Mouse (Mus musculus) stomach, embryonic 15.5 days (tissue): Measurements from ENCODE around the gene Scaf4. TPM values are rescaled to one million over a fixed set of nuclear protein-coding genes. Genes with fewer than 3 reads are reported as not detected.
A peak's percentile ranks its signal among the peaks of the same experiment; 100 is the strongest.

Experiments used
- ATAC-seq: fragments of 200-750 bp; cut with Nextera tagmentation; 2 replicates; pipeline ENCODE4 v1.8.0; 2017; ENCODE audit warnings: low read depth, moderate number of reproducible peaks, moderate TSS enrichment; ENCODE audit not compliant: insufficient read depth, low FRiP score
- H3K27ac ChIP-seq: fragments of 300-500 bp; sonication (generic); 2 replicates; pipeline ENCODE4 v1.5.1; 2015; ENCODE audit warnings: mild to moderate bottlenecking, inconsistent platforms
- H3K27me3 ChIP-seq: fragments of 300-500 bp; sonication (generic); replicated peaks from 2 replicates; pipeline ENCODE4 v1.6.1; 2015; ENCODE audit warnings: inconsistent platforms
- H3K36me3 ChIP-seq: fragments of 300-500 bp; sonication (generic); 2 replicates; pipeline ENCODE4 v1.6.1; 2015; ENCODE audit warnings: inconsistent platforms
- H3K4me1 ChIP-seq: fragments of 300-500 bp; sonication (generic); 2 replicates; pipeline ENCODE4 v1.6.1; 2015; ENCODE audit warnings: inconsistent platforms
- H3K4me2 ChIP-seq: fragments of 300-500 bp; sonication (generic); 2 replicates; pipeline ENCODE4 v1.6.1; 2015; ENCODE audit warnings: mild to moderate bottlenecking, inconsistent platforms
- H3K4me3 ChIP-seq: fragments of 300-500 bp; sonication (generic); replicated peaks from 2 replicates; pipeline ENCODE4 v1.5.1; 2015; ENCODE audit warnings: inconsistent platforms
- H3K9ac ChIP-seq: fragments of 300-500 bp; sonication (generic); 2 replicates; pipeline ENCODE4 v1.6.1; 2015; ENCODE audit warnings: inconsistent platforms
- H3K9me3 ChIP-seq: fragments of 300-500 bp; sonication (generic); 2 replicates; pipeline ENCODE4 v1.6.1; 2016; ENCODE audit warnings: inconsistent platforms
- WGBS: fragments of 180-500 bp; shearing (Covaris S2); methylation state at CpG from one replicate; pipeline ENCODE4 v1.1.7; 2015; 5-methylcytosine and 5-hydroxymethylcytosine counted together
- polyA plus RNA-seq: library from polyadenylated mRNA; unstranded; fragments of >200 nt; fragmentation: Nextera tagmentation; extraction: Ambion mirVana; gene quantifications from 2 replicates; pipeline ENCODE4 v1.2.1, GENCODE M21; 2015

The Scaf4 gene
- polyA plus RNA-seq, 1 experiment from 2014 or later: 22.2 TPM

- H3K27ac ChIP-seq: no peak overlapping the region
- H3K9me3 ChIP-seq: no peaks in the 10 kb centered on the region
- H3K4me3 ChIP-seq: no peak overlapping the region
- H3K4me2 ChIP-seq: no peak overlapping the region
- ATAC-seq: no peak
- H3K36me3 ChIP-seq: no peaks in the 10 kb centered on the region
- no peaks in the 10 kb centered on the region for H3K4me1 ChIP-seq
- H3K9ac ChIP-seq: no peak overlapping the region
- WGBS: 74% methylated on average over 8 of the region's 8 CpGs
- no peaks in the 10 kb centered on the region for H3K27me3 ChIP-seq
Observed at GRCm38 (mm10) chr16:90211767-90212166, 72.5 kb downstream of the Scaf4 start.

- H3K27me3 ChIP-seq: no peaks in the 10 kb centered on the region
- H3K27ac ChIP-seq: no peak overlapping the region
- no peak overlapping the region for H3K4me3 ChIP-seq
- ATAC-seq: no peak
- no peaks in the 10 kb centered on the region for H3K9me3 ChIP-seq
- WGBS: 74% methylated on average over 10 of the region's 10 CpGs
- H3K4me1 ChIP-seq: no peaks in the 10 kb centered on the region
- H3K36me3 ChIP-seq: no peaks in the 10 kb centered on the region
- no peak overlapping the region for H3K9ac ChIP-seq
- no peak overlapping the region for H3K4me2 ChIP-seq
Observed at GRCm38 (mm10) chr16:90210717-90211116, 73.6 kb downstream of the Scaf4 start.

- 67% methylated on average over 3 of the region's 3 CpGs for WGBS
- Histone ChIP-seq H3K4me3 (no peak overlapping the region), H3K4me1 (no peaks in the 10 kb centered on the region), H3K9ac (no peak overlapping the region), H3K27ac (no peak overlapping the region), H3K36me3 (no peaks in the 10 kb centered on the region), H3K9me3 (no peaks in the 10 kb centered on the region), H3K27me3 (no peaks in the 10 kb centered on the region), H3K4me2 (no peak overlapping the region)
- no peak for ATAC-seq
Observed at GRCm38 (mm10) chr16:90208996-90209395, 75.3 kb downstream of the Scaf4 start.

GRCm38 (mm10) chr16:90204868-90205267 is 79.4 kb downstream of the Scaf4 start:
- Histone ChIP-seq H3K27ac (no peak overlapping the region), H3K9ac (no peak overlapping the region), H3K4me3 (no peak overlapping the region), H3K36me3 (no peaks in the 10 kb centered on the region), H3K27me3 (no peaks in the 10 kb centered on the region), H3K9me3 (no peaks in the 10 kb centered on the region), H3K4me2 (no peak overlapping the region), H3K4me1 (0 out of 2 replicates have a peak, but pooled peaks cover 9% of the 10 kb centered on the region)
- 86% methylated on average over 2 of the region's 2 CpGs for WGBS
- ATAC-seq: no peak

GRCm38 (mm10) chr16:90203226-90203962 is 80.9 kb downstream of the Scaf4 start:
- Histone ChIP-seq H3K4me3 (no peak overlapping the region), H3K9ac (no peak overlapping the region), H3K9me3 (no peaks in the 10 kb centered on the region), H3K4me2 (no peak overlapping the region), H3K36me3 (no peaks in the 10 kb centered on the region), H3K27me3 (no peaks in the 10 kb centered on the region), H3K4me1 (peaks cover 9% of the 10 kb centered on the region; the same call in 1 of the 2 replicates), H3K27ac (peak overlapping the region; percentile 27; the same call in 1 of the 2 replicates)
- no peak for ATAC-seq
- 73% methylated on average over 6 of the region's 6 CpGs for WGBS

- no peak overlapping the region for H3K27ac ChIP-seq
- no peak overlapping the region for H3K9ac ChIP-seq
- peak overlapping the region; percentile 37 for H3K4me2 ChIP-seq
Observed at GRCm38 (mm10) chr16:90202140-90202539, 82.2 kb downstream of the Scaf4 start.

GRCm38 (mm10) chr16:90199174-90199573 is 85.1 kb downstream of the Scaf4 start:
- Histone ChIP-seq H3K4me2 (no peak overlapping the region), H3K27me3 (no peaks in the 10 kb centered on the region), H3K9ac (no peak overlapping the region), H3K9me3 (no peaks in the 10 kb centered on the region), H3K36me3 (no peaks in the 10 kb centered on the region), H3K4me1 (peaks cover 16% of the 10 kb centered on the region), H3K4me3 (no peak overlapping the region), H3K27ac (no peak overlapping the region)
- no peak for ATAC-seq
- 79% methylated on average over 10 of the region's 10 CpGs for WGBS

More at GRCm38 (mm10) chr16:90202140-90202539, 82.2 kb downstream of the Scaf4 start:
- H3K9me3 ChIP-seq: no peaks in the 10 kb centered on the region
- peaks cover 16% of the 10 kb centered on the region for H3K4me1 ChIP-seq
- no peaks in the 10 kb centered on the region for H3K27me3 ChIP-seq
- H3K4me3 ChIP-seq: no peak overlapping the region
- H3K36me3 ChIP-seq: no peaks in the 10 kb centered on the region
- no peak for ATAC-seq
- WGBS: 52% methylated on average over 19 of the region's 19 CpGs

- H3K4me3 ChIP-seq: no peak overlapping the region
- 90% methylated on average over 6 of the region's 6 CpGs for WGBS
Observed at GRCm38 (mm10) chr16:90198626-90199025, 85.7 kb downstream of the Scaf4 start.

GRCm38 (mm10) chr16:90197337-90197973 is 86.8 kb downstream of the Scaf4 start:
- ATAC-seq: peak; percentile 93
- Histone ChIP-seq H3K9ac (no peak overlapping the region), H3K9me3 (no peaks in the 10 kb centered on the region), H3K36me3 (no peaks in the 10 kb centered on the region), H3K27ac (peak overlapping the region; percentile 86), H3K4me2 (peak overlapping the region; percentile 56), H3K4me3 (peak overlapping the region; percentile 43), H3K4me1 (peaks cover 12% of the 10 kb centered on the region), H3K27me3 (no peaks in the 10 kb centered on the region)
- WGBS: under 1% methylated on average over 22 of the region's 22 CpGs

More at GRCm38 (mm10) chr16:90198626-90199025, 85.7 kb downstream of the Scaf4 start:
- H3K4me1 ChIP-seq: peaks cover 16% of the 10 kb centered on the region
- no peak overlapping the region for H3K27ac ChIP-seq
- no peak for ATAC-seq
- no peaks in the 10 kb centered on the region for H3K27me3 ChIP-seq
- no peaks in the 10 kb centered on the region for H3K9me3 ChIP-seq
- H3K4me2 ChIP-seq: no peak overlapping the region
- H3K9ac ChIP-seq: no peak overlapping the region
- H3K36me3 ChIP-seq: no peaks in the 10 kb centered on the region

GRCm38 (mm10) chr16:90196688-90197240 is 87.5 kb downstream of the Scaf4 start:
- ATAC-seq: peak; percentile 41
- peak overlapping the region; percentile 56; the same call in 1 of the 2 replicates for H3K4me2 ChIP-seq

GRCm38 (mm10) chr16:90193719-90194118 is 90.6 kb downstream of the Scaf4 start:
- Histone ChIP-seq H3K36me3 (no peaks in the 10 kb centered on the region), H3K9me3 (no peaks in the 10 kb centered on the region), H3K27me3 (no peaks in the 10 kb centered on the region), H3K27ac (no peak overlapping the region), H3K4me2 (no peak overlapping the region), H3K4me3 (no peak overlapping the region), H3K4me1 (peaks cover 7% of the 10 kb centered on the region), H3K9ac (no peak overlapping the region)
- no peak for ATAC-seq

More at GRCm38 (mm10) chr16:90196688-90197240, 87.5 kb downstream of the Scaf4 start:
- 58% methylated on average over 7 of the region's 7 CpGs for WGBS
- Histone ChIP-seq H3K9me3 (no peaks in the 10 kb centered on the region), H3K4me3 (no peak overlapping the region), H3K27me3 (no peaks in the 10 kb centered on the region), H3K27ac (peak overlapping the region; percentile 86), H3K9ac (no peak overlapping the region), H3K36me3 (no peaks in the 10 kb centered on the region), H3K4me1 (peaks cover 7% of the 10 kb centered on the region)

- H3K9ac ChIP-seq: no peak overlapping the region
- H3K4me2 ChIP-seq: no peak overlapping the region
- ATAC-seq: no peak
- H3K4me1 ChIP-seq: no peaks in the 10 kb centered on the region
- no peaks in the 10 kb centered on the region for H3K9me3 ChIP-seq
- H3K36me3 ChIP-seq: no peaks in the 10 kb centered on the region
- no peak overlapping the region for H3K4me3 ChIP-seq
- WGBS: 65% methylated on average over 6 of the region's 6 CpGs
- no peak overlapping the region for H3K27ac ChIP-seq
- no peaks in the 10 kb centered on the region for H3K27me3 ChIP-seq
Observed at GRCm38 (mm10) chr16:90191289-90191688, 93.0 kb downstream of the Scaf4 start.
